Mouse (Mus musculus) G1E (cell line): ENCODE measurements around the gene Chst11. TPM values are rescaled to one million over a fixed set of nuclear protein-coding genes. Genes with fewer than 3 reads are reported as not detected.
"Not testable (repeated sequence)": the region's sequence is repeated elsewhere in the genome, so short reads cannot be mapped to it uniquely, and the experiment has no call there.

Source experiments
- ATAC-seq: 2 replicates; pipeline ENCODE4 v1.8.0; 2016; ENCODE audit warnings: mild to moderate bottlenecking; ENCODE audit not compliant: insufficient number of reproducible peaks, poor library complexity, low FRiP score, severe bottlenecking; ENCODE audit errors: extremely low read depth
- DNase-seq: peaks from one replicate; pipeline ENCODE4 v3.0.0; 2012; ENCODE audit warnings: low spot score
- H3K27me3 ChIP-seq: 2 replicates; pipeline ENCODE4 v1.6.1; 2012; ENCODE audit warnings: mild to moderate bottlenecking, low read length, inconsistent platforms; ENCODE audit not compliant: insufficient read depth
- H3K36me3 ChIP-seq: replicated peaks from 2 replicates; pipeline ENCODE3; 2012; ENCODE audit warnings: mild to moderate bottlenecking, inconsistent platforms
- H3K4me1 ChIP-seq: 2 replicates; pipeline ENCODE4 v1.6.1; 2012; ENCODE audit warnings: low read depth, low read length, inconsistent platforms, mixed read lengths; ENCODE audit not compliant: insufficient read depth
- H3K4me3 ChIP-seq: 2 replicates; pipeline ENCODE4 v1.5.1; 2012; ENCODE audit warnings: low read depth, mild to moderate bottlenecking, inconsistent platforms, low read length, moderate library complexity, mixed read lengths
- H3K9me3 ChIP-seq: replicated peaks from 2 replicates; pipeline ENCODE4 v1.6.1; 2012; ENCODE audit warnings: inconsistent platforms
- CTCF ChIP-seq: IDR thresholded peaks from 2 replicates; pipeline ENCODE4 v1.5.1; 2012; ENCODE audit warnings: low read depth, low read length, inconsistent platforms, mixed read lengths
- GATA1 ChIP-seq: IDR thresholded peaks from 2 replicates; pipeline ENCODE4 v1.6.1; 2012; ENCODE audit warnings: borderline replicate concordance, low read length, inconsistent platforms, mixed read lengths
- GATA2 ChIP-seq: IDR thresholded peaks from 2 replicates; pipeline ENCODE4 v1.6.1; 2012; ENCODE audit warnings: low read depth, low read length, inconsistent platforms, borderline replicate concordance
- POLR2AphosphoS5 ChIP-seq: IDR thresholded peaks from 2 replicates; pipeline ENCODE4 v1.6.1; 2012; ENCODE audit warnings: low read depth, low read length, inconsistent platforms; ENCODE audit not compliant: insufficient replicate concordance
- TAL1 ChIP-seq: conservative IDR thresholded peaks from 2 replicates; pipeline ENCODE4 v1.6.1; 2012; ENCODE audit warnings: low read depth, low read length, inconsistent platforms, mixed read lengths
- polyA plus RNA-seq: library from polyadenylated mRNA; stranded (reverse); fragments of >175 nt; gene quantifications from 2 replicates; pipeline ENCODE4 v1.2.3, GENCODE M21; 2012
- total RNA-seq, 2 experiments: library from RNA; stranded (forward) in 1 of 2; stranded (reverse) in 1 of 2; fragments of 200-1000 nt in 1 of 2; fragments of >200 nt in 1 of 2; fragmentation: Nextera tagmentation in 1 of 2; gene quantifications; 2 replicates each; pipeline ENCODE4 v1.2.3; 2014 to 2017

The Chst11 gene
- total and polyA plus RNA-seq, 3 experiments: 15.6 to 44.6 (median 38.2) TPM

- DNase-seq (no peak), ATAC-seq (no peak)
- TF ChIP-seq GATA2 (no peak), POLR2AphosphoS5 (no peak), TAL1 (no peak), GATA1 (no peak), CTCF (no peak)
- Histone ChIP-seq H3K4me1 (peaks cover 49% of the 10 kb centered on the region), H3K4me3 (no peak overlapping the region), H3K9me3 (peaks cover 4% of the 10 kb centered on the region), H3K27me3 (no peaks in the 10 kb centered on the region), H3K36me3 (peaks cover 75% of the 10 kb centered on the region)
Observed at GRCm38 (mm10) chr10:83116889-83117288, 131.6 kb downstream of the Chst11 start.

- Histone ChIP-seq H3K9me3 (peaks cover 4% of the 10 kb centered on the region), H3K27me3 (no peaks in the 10 kb centered on the region), H3K36me3 (peaks cover 73% of the 10 kb centered on the region), H3K4me3 (no peak overlapping the region), H3K4me1 (peaks cover 42% of the 10 kb centered on the region)
- DNase-seq (no peak), ATAC-seq (no peak)
- TF ChIP-seq POLR2AphosphoS5: no peak
- TF ChIP-seq GATA2: no peak
- no peak for TF ChIP-seq CTCF
- no peak for TF ChIP-seq GATA1
- no peak for TF ChIP-seq TAL1
Observed at GRCm38 (mm10) chr10:83117851-83118250, 132.6 kb downstream of the Chst11 start.

- no peak for TF ChIP-seq GATA2
- TF ChIP-seq POLR2AphosphoS5: no peak
- no peak for TF ChIP-seq TAL1
- TF ChIP-seq GATA1: no peak
- peaks cover 74% of the 10 kb centered on the region for H3K36me3 ChIP-seq
Observed at GRCm38 (mm10) chr10:83118613-83119012, 133.3 kb downstream of the Chst11 start.

GRCm38 (mm10) chr10:83119016-83119415 is 133.7 kb downstream of the Chst11 start:
- DNase-seq: no peak
- TF ChIP-seq GATA1: no peak
- TF ChIP-seq POLR2AphosphoS5: no peak
- no peak for TF ChIP-seq CTCF
- TF ChIP-seq TAL1: no peak
- no peak for TF ChIP-seq GATA2

More at GRCm38 (mm10) chr10:83118613-83119012, 133.3 kb downstream of the Chst11 start:
- Histone ChIP-seq H3K4me3 (no peak overlapping the region), H3K9me3 (peaks cover 4% of the 10 kb centered on the region), H3K27me3 (no peaks in the 10 kb centered on the region), H3K4me1 (peaks cover 38% of the 10 kb centered on the region)
- ATAC-seq: no peak
- no peak for DNase-seq

GRCm38 (mm10) chr10:83119461-83119860 is 134.2 kb downstream of the Chst11 start:
- H3K9me3 ChIP-seq, H3K4me3 ChIP-seq, H3K27me3 ChIP-seq, DNase-seq, ATAC-seq: not testable (repeated sequence)
- H3K36me3 ChIP-seq: peaks cover 76% of the 10 kb centered on the region
- peaks cover 38% of the 10 kb centered on the region for H3K4me1 ChIP-seq

More at GRCm38 (mm10) chr10:83119016-83119415, 133.7 kb downstream of the Chst11 start:
- peaks cover 38% of the 10 kb centered on the region for H3K4me1 ChIP-seq
- peaks cover 4% of the 10 kb centered on the region for H3K9me3 ChIP-seq
- peaks cover 74% of the 10 kb centered on the region for H3K36me3 ChIP-seq
- ATAC-seq: no peak
- no peak overlapping the region for H3K4me3 ChIP-seq
- no peaks in the 10 kb centered on the region for H3K27me3 ChIP-seq

- Histone ChIP-seq H3K36me3 (peaks cover 73% of the 10 kb centered on the region), H3K27me3 (no peaks in the 10 kb centered on the region), H3K9me3 (peaks cover 4% of the 10 kb centered on the region), H3K4me3 (no peak overlapping the region), H3K4me1 (peaks cover 38% of the 10 kb centered on the region)
- ATAC-seq (no peak), DNase-seq (no peak)
- TF ChIP-seq CTCF (no peak), TAL1 (no peak), POLR2AphosphoS5 (no peak), GATA1 (no peak), GATA2 (no peak)
Observed at GRCm38 (mm10) chr10:83119909-83120308, 134.6 kb downstream of the Chst11 start.

GRCm38 (mm10) chr10:83120938-83121337 is 135.6 kb downstream of the Chst11 start:
- ATAC-seq: peak; percentile 36; the same call in 1 of the 2 replicates
- H3K9me3 ChIP-seq: peaks cover 4% of the 10 kb centered on the region

More at GRCm38 (mm10) chr10:83120938-83121337, 135.6 kb downstream of the Chst11 start:
- peaks cover 38% of the 10 kb centered on the region for H3K4me1 ChIP-seq
- no peak overlapping the region for H3K4me3 ChIP-seq
- no peak for DNase-seq
- no peaks in the 10 kb centered on the region for H3K27me3 ChIP-seq
- TF ChIP-seq TAL1 (no peak), GATA2 (no peak), CTCF (no peak), POLR2AphosphoS5 (no peak), GATA1 (no peak)
- H3K36me3 ChIP-seq: peaks cover 66% of the 10 kb centered on the region
